Mouse (Mus musculus): ENCODE data around the gene Ccdc65. TPM values are rescaled to one million over a fixed set of nuclear protein-coding genes. Genes with fewer than 3 reads are reported as not detected.

Gene Ccdc65
- polyA plus RNA-seq, 1 experiment: 9.3 TPM

DNA sequence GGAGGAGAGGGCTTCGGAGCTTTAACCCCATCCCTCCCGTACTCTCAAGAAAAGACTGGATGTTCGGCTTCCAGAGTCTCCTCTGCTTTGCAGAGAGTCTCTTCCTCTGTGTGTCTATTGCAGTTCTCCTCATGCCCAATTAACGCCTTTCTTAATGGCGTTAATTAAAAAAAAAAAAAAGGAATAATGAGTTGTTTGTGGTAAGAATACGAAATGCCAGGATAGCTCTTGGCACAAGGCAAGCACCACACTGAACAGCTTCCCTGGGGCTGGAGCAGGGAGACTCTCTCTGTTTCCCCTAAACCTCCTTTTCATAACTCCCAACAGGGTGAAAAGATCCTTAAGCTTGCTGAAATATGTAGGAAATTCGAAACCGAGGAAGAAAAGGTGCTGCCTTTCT is 14.2 kb downstream of the Ccdc65 start:
- H3K27ac ChIP-seq (ENCODE audit: insufficient read depth, low read length): no peak overlapping the region
- no peak for TF ChIP-seq POLR2A (IDR thresholded peaks at IDR 0.05; ENCODE audit: extremely low read depth, insufficient read depth, low read length)
- TF ChIP-seq CTCF (IDR thresholded peaks at IDR 0.05; ENCODE audit: extremely low read depth, insufficient read depth, low read length): no peak
- H3K4me3 ChIP-seq (ENCODE audit: insufficient read depth, low read length): no peak overlapping the region
- H3K4me1 ChIP-seq (ENCODE audit: control insufficient read depth, insufficient read depth, low read length): no peaks in the 10 kb centered on the region

DNA sequence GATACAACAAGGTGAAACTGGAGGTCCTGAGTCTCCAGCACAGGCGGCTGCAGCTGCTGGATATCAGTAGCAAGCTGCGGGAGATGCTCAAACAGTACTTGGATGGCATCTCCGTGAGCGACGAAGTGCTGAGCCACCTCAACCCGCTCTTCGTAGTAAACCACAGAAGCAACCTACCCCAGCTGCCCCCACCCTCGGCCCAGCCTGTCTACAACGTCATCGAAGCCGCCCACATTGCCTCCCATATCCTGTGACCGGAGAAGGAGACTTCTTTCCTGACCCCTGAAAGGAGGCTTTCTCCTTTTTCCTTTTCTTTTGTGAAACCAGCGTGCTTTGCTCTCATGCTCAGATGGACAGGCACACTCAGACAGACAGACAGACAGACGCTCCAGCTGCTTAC is 14.8 kb downstream of the Ccdc65 start:
- H3K4me3 ChIP-seq (ENCODE audit: insufficient read depth, low read length): no peak overlapping the region
- H3K4me1 ChIP-seq (ENCODE audit: control insufficient read depth, insufficient read depth, low read length): no peaks in the 10 kb centered on the region
- no peak overlapping the region for H3K27ac ChIP-seq (ENCODE audit: insufficient read depth, low read length)
- TF ChIP-seq POLR2A (IDR thresholded peaks at IDR 0.05; ENCODE audit: extremely low read depth, insufficient read depth, low read length) (no peak), CTCF (IDR thresholded peaks at IDR 0.05; ENCODE audit: extremely low read depth, insufficient read depth, low read length) (no peak)

DNA sequence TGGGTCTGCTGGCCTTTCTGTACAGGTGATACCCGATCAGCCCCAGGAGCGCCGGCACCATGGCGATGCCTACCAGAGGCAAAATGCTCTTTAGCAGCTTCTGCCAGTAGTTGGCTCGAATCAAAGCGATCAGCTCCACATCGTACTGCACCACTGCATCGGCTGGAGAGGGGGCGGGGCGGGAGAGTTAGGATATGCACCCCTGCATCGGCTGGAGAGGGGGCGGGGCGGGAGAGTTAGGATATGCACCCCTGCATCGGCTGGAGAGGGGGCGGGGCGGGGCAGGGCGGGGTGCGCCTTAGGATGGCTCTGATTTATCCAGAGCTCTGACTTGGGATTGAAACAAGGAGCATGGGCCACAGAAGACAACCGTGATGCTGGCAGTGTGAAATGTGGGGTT is 16.4 kb downstream of the Ccdc65 start:
- Histone ChIP-seq H3K4me3 (ENCODE audit: insufficient read depth, low read length) (no peak overlapping the region), H3K27ac (ENCODE audit: insufficient read depth, low read length) (no peak overlapping the region), H3K4me1 (ENCODE audit: control insufficient read depth, insufficient read depth, low read length) (no peaks in the 10 kb centered on the region)
- no peak for TF ChIP-seq POLR2A (IDR thresholded peaks at IDR 0.05; ENCODE audit: extremely low read depth, insufficient read depth, low read length)
- no peak for TF ChIP-seq CTCF (IDR thresholded peaks at IDR 0.05; ENCODE audit: extremely low read depth, insufficient read depth, low read length)

DNA sequence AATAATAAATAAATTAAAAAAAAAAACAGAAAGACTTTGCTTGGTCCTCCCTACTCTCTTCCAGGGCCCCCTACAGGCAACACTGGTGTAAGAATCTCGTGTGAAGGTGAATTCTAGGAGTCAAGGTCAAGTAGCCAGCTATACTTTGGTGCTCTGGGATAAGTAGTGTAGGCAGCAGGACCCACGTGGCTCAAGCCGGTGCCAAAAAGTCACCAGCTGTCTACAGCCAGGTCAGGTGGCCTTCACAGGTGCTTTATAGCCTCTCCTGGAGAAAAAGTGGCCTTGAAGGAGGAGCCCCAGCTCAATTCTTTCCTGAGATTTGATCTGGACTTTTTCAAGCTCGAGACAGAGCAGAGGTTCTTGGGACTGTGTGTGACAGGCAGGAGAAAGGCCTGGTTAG is 18.1 kb downstream of the Ccdc65 start:
- Histone ChIP-seq H3K4me1 (ENCODE audit: control insufficient read depth, insufficient read depth, low read length) (no peaks in the 10 kb centered on the region), H3K27ac (ENCODE audit: insufficient read depth, low read length) (no peak overlapping the region), H3K4me3 (ENCODE audit: insufficient read depth, low read length) (no peak overlapping the region)
- TF ChIP-seq CTCF (IDR thresholded peaks at IDR 0.05; ENCODE audit: extremely low read depth, insufficient read depth, low read length) (no peak), POLR2A (IDR thresholded peaks at IDR 0.05; ENCODE audit: extremely low read depth, insufficient read depth, low read length) (no peak)

DNA sequence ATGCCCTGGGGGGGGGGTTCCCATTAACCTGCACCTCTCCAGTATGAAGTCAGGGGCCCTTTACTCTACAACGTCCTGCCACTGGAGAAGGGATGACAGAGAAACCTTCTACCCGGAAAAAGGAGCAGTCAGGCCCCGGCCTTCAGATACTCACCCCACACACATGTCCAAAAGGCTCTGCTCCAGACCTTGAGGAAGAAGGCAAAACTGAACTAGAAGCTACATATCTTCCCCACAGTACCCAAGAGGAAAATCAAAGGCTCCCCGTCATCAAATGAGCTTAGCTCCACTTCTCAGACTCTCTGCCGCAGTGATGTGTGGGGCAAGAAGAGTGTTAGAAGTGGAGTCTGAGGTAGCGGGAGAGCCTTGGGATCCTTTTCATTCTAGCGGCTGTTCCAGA is 18.7 kb downstream of the Ccdc65 start:
- no peak for TF ChIP-seq CTCF (IDR thresholded peaks at IDR 0.05; ENCODE audit: extremely low read depth, insufficient read depth, low read length)
- TF ChIP-seq POLR2A (IDR thresholded peaks at IDR 0.05; ENCODE audit: extremely low read depth, insufficient read depth, low read length): no peak

DNA sequence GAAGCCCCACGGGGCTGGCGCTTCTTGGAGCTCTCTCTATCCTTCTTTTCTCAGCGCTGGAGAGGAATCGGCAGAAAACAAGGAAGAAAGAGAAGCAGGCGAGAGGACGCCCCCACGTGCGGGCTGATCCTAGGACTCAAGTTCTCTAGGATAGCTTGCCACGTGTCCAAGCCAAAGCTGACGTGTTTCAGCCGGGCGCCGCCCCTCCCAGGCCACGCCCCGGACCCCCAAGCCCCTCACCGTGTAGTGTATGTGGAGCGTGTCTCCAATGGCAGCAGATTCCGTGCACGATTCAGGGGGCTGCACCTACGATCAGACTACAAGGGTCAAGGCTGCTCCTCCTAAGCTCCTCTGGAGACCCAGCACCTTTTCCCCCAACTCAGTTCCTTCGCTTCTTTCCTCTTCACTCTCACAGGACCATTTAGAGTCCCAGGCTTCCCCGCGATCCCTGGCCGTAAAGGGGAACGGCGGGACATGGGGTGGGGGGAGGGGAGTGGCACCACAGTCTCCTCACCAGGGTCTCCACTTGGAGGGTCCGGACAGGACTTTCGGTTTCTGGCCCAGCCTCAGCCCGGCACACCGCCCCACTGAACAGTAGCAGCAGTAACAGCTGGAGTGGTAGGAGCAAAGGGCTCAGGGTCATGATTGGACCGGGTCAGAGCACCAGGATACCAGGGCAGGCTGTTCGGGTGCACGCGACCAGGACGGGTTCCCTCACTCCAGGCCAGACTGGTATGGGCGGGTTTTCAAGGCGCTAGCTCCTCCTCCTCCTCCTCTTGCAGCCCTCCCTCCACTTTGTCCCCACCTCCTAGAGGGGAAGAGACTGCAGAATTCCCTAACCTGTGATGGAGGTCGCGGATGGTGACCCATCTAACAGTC is 19.7 kb downstream of the Ccdc65 start, which contains the start of gene Fkbp11:
Gene Fkbp11 (minus strand): TSS at position 756 of the 879 bp plus-strand sequence.
- H3K27ac ChIP-seq (ENCODE audit: insufficient read depth, low read length): no peak within 1 kb of the TSS
- TF ChIP-seq CTCF (IDR thresholded peaks at IDR 0.05; ENCODE audit: extremely low read depth, insufficient read depth, low read length) (no peak), POLR2A (IDR thresholded peaks at IDR 0.05; ENCODE audit: extremely low read depth, insufficient read depth, low read length) (no peak)
- no peaks in the 10 kb centered on the region for H3K4me1 ChIP-seq (ENCODE audit: control insufficient read depth, insufficient read depth, low read length)

More for the DNA sequence above, 18.7 kb downstream of the Ccdc65 start:
- H3K4me3 ChIP-seq (ENCODE audit: insufficient read depth, low read length): no peak overlapping the region
- H3K27ac ChIP-seq (ENCODE audit: insufficient read depth, low read length): no peak overlapping the region
- no peaks in the 10 kb centered on the region for H3K4me1 ChIP-seq (ENCODE audit: control insufficient read depth, insufficient read depth, low read length)

DNA sequence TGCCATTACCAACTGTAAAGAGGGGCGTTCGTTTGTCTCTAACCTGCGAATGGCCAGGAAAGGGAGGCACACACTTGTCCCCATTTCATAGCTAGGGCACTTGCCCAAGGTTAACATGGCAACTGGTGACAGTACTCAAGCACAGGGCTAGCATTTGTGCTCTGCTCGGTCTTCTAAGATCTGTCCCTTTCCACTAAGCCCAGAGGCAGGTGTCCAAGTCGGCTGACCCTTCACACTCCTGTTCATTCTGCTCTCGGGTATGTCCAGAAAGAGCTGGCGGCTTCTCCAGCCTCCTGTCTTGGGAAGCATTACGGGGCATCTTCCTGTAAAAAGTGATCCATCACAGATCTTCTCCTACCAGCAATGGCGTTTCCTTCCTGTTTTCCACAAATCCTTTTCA is 20.4 kb downstream of the Ccdc65 start:
- Histone ChIP-seq H3K4me3 (ENCODE audit: insufficient read depth, low read length) (peak overlapping the region; percentile 33; the same call in 1 of the 2 replicates), H3K27ac (ENCODE audit: insufficient read depth, low read length) (no peak overlapping the region), H3K4me1 (ENCODE audit: control insufficient read depth, insufficient read depth, low read length) (no peaks in the 10 kb centered on the region)
- TF ChIP-seq POLR2A (IDR thresholded peaks at IDR 0.05; ENCODE audit: extremely low read depth, insufficient read depth, low read length): no peak
- no peak for TF ChIP-seq CTCF (IDR thresholded peaks at IDR 0.05; ENCODE audit: extremely low read depth, insufficient read depth, low read length)

More for the DNA sequence above, 19.7 kb downstream of the Ccdc65 start, which contains the start of gene Fkbp11:
- H3K4me3 ChIP-seq (ENCODE audit: insufficient read depth, low read length): peak within 1 kb of the TSS; percentile 33

DNA sequence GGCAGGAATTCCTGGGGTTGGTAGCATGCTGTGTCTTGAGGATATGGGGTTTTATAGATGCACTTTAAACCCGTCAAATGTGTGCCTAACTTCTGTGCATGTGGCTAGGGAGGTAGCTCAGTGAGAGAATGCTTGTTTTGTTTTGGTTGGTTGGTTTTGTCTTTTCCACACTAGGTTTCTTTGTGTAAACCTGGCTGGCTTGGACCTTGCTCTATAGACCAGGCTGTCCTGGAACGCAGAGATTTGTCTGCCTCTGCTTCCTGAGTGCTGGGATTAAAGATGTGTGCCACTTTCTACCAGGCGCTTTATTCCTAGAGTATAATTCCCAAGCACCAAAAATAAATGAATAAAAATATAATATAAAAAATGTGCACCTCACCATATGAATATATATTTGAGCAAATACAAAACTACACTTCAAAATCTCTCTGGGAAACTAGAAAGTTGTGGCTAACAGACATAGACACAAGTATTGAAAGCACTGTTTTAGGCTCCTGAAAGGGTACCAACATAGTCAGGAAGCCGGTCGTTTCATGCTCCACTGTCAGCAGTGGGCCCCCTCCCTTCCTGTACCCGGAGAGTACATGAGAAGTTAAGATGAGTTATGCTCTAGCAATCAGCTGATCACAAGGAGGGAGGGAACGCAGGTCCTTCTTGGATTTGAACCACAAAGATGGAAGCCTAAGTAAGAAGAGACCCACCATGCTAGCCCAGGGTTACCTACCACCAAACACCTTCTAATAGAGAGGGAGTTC is 22.0 kb downstream of the Ccdc65 start:
- no peak for TF ChIP-seq POLR2A (IDR thresholded peaks at IDR 0.05; ENCODE audit: extremely low read depth, insufficient read depth, low read length)
- no peak for TF ChIP-seq CTCF (IDR thresholded peaks at IDR 0.05; ENCODE audit: extremely low read depth, insufficient read depth, low read length)
- no peaks in the 10 kb centered on the region for H3K4me1 ChIP-seq (ENCODE audit: control insufficient read depth, insufficient read depth, low read length)
- H3K27ac ChIP-seq (ENCODE audit: insufficient read depth, low read length): no peak overlapping the region
- H3K4me3 ChIP-seq (ENCODE audit: insufficient read depth, low read length): no peak overlapping the region

DNA sequence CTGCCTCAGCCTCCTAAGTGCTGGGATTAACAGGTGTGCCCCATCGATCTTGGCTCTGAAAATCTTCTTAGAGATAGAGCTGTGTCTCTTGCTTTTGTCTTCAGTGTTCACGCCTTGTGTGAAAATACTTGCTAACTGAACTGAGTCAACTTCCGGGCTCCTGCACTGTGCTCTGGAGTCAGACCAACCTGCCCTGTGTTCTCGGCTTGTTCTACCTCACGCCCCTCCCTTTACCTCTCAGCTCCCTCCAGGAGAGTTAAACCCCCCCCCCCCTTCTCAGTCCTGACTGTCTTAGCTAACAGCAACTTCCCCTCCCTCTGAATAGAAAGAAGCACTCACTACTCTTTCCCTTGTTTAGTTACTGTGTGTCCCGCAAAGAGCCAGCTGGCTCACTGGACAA is 22.8 kb downstream of the Ccdc65 start:
- Histone ChIP-seq H3K27ac (ENCODE audit: insufficient read depth, low read length) (no peak overlapping the region), H3K4me1 (ENCODE audit: control insufficient read depth, insufficient read depth, low read length) (no peaks in the 10 kb centered on the region), H3K4me3 (ENCODE audit: insufficient read depth, low read length) (no peak overlapping the region)
- no peak for TF ChIP-seq POLR2A (IDR thresholded peaks at IDR 0.05; ENCODE audit: extremely low read depth, insufficient read depth, low read length)
- TF ChIP-seq CTCF (IDR thresholded peaks at IDR 0.05; ENCODE audit: extremely low read depth, insufficient read depth, low read length): no peak
